Mouse (Mus musculus) small intestine, adult 2 months (tissue): ENCODE results near the gene Lcn3.

Experiments used
- CTCF ChIP-seq: fragments of 200-500 bp; IDR thresholded peaks from 2 replicates; pipeline ENCODE4 v1.5.1; 2012; ENCODE audit warnings: low read depth, mild to moderate bottlenecking, control low read depth, inconsistent platforms, low read length, moderate library complexity, mixed read lengths; ENCODE audit not compliant: insufficient replicate concordance, insufficient read length; ENCODE audit errors: extremely low read depth
- POLR2A ChIP-seq: fragments of 200-500 bp; IDR thresholded peaks from 2 replicates; pipeline ENCODE4 v1.6.1; 2012; ENCODE audit warnings: low read depth, mild to moderate bottlenecking, control low read depth, inconsistent platforms, low read length, moderate library complexity

GRCm38 (mm10) chr2:25765269-25765668 lies at the start of gene Lcn3:
- TF ChIP-seq POLR2A (no peak), CTCF (no peak)
